Mouse (Mus musculus) heart, adult 2 months (tissue): ENCODE results near the gene Zfp398. TPM values are rescaled to one million over a fixed set of nuclear protein-coding genes. Genes with fewer than 3 reads are reported as not detected.

ENCODE experiments used
- DNase-seq, 2 experiments: peaks; one replicate each; pipeline ENCODE4 v3.0.0; 2021
- H3K27ac ChIP-seq: fragments of 200-600 bp; 2 replicates; pipeline ENCODE4 v1.8.1; 2022
- H3K27me3 ChIP-seq: fragments of 200-500 bp; 2 replicates; pipeline ENCODE4 v1.6.1; 2012; ENCODE audit warnings: mild to moderate bottlenecking, low read length, inconsistent platforms, mixed read lengths; ENCODE audit not compliant: control insufficient read depth, insufficient read depth
- H3K36me3 ChIP-seq: fragments of 200-500 bp; 2 replicates; pipeline ENCODE4 v1.6.1; 2012; ENCODE audit warnings: low read length, inconsistent platforms; ENCODE audit not compliant: control insufficient read depth, insufficient read depth
- H3K4me1 ChIP-seq: fragments of 200-500 bp; 2 replicates; pipeline ENCODE4 v1.6.1; 2011; ENCODE audit warnings: low read length; ENCODE audit not compliant: control insufficient read depth, insufficient read depth
- H3K4me3 ChIP-seq: fragments of 200-600 bp; 2 replicates; pipeline ENCODE4 v1.8.1; 2022
- H3K79me2 ChIP-seq: fragments of 200-500 bp; replicated peaks from 2 replicates; pipeline ENCODE4 v1.6.1; 2012; ENCODE audit warnings: mild to moderate bottlenecking, inconsistent platforms, low read length, moderate library complexity, mixed read lengths; ENCODE audit not compliant: control insufficient read depth, insufficient read depth
- H3K9ac ChIP-seq: fragments of 200-500 bp; 2 replicates; pipeline ENCODE4 v1.6.1; 2012; ENCODE audit warnings: low read depth, mild to moderate bottlenecking, control low read depth, inconsistent platforms, low read length, mixed read lengths
- CTCF ChIP-seq: fragments of 200-600 bp; IDR thresholded peaks from 2 replicates; pipeline ENCODE4 v1.8.1; 2022; ENCODE audit warnings: antibody characterized with exemption, mild to moderate bottlenecking, moderate library complexity
- EP300 ChIP-seq: fragments of 200-500 bp; IDR thresholded peaks from 2 replicates; pipeline ENCODE4 v1.6.1; 2011; ENCODE audit warnings: low read depth, low read length, control low read depth; ENCODE audit not compliant: insufficient read depth
- POLR2A ChIP-seq: fragments of 200-500 bp; IDR thresholded peaks from 2 replicates; pipeline ENCODE4 v1.6.1; 2011; ENCODE audit warnings: mild to moderate bottlenecking, low read depth, low read length, control low read depth; ENCODE audit not compliant: insufficient read depth
- WGBS: fragments of 180-500 bp; shearing (Covaris S2); methylation state at CpG from one replicate; pipeline ENCODE4 v1.1.7; 2018; 5-methylcytosine and 5-hydroxymethylcytosine counted together
- intact Hi-C: fragments of 180-260 bp; cut with DNase I; formaldehyde crosslinking; loops from one replicate; pipeline ENCODE4 v1.15.1; 2025
- polyA plus RNA-seq: library from polyadenylated mRNA; depleted of rRNA; stranded (reverse); fragments of >200 nt; gene quantifications from 2 replicates; pipeline ENCODE4 v1.2.3, GENCODE M21; 2012
- total RNA-seq, 2 experiments: library from RNA; stranded (reverse); gene quantifications; 2 replicates each; pipeline ENCODE4 v1.2.3; 2021

The Zfp398 gene
- total and polyA plus RNA-seq, 3 experiments: 3.3 to 7.4 (median 5.8) TPM

GRCm38 (mm10) chr6:47794106-47794830, 41.2 kb upstream of the Zfp398 start:
- H3K9ac ChIP-seq: no peak overlapping the region
- intact Hi-C loops: no loop called here
- H3K27me3 ChIP-seq: no peaks in the 10 kb centered on the region
- TF ChIP-seq CTCF (peak; percentile 68), POLR2A (no peak), EP300 (no peak)
- no peaks in the 10 kb centered on the region for H3K79me2 ChIP-seq
- H3K4me1 ChIP-seq: no peaks in the 10 kb centered on the region
- no peak overlapping the region for H3K4me3 ChIP-seq
- WGBS: 62% methylated on average over 10 of the region's 10 CpGs
- no peaks in the 10 kb centered on the region for H3K36me3 ChIP-seq
- DNase-seq: no peak
- H3K27ac ChIP-seq: no peak overlapping the region

GRCm38 (mm10) chr6:47799079-47799478, 36.4 kb upstream of the Zfp398 start:
- Histone ChIP-seq H3K4me3 (no peak overlapping the region), H3K27ac (no peak overlapping the region), H3K79me2 (no peaks in the 10 kb centered on the region), H3K9ac (no peak overlapping the region), H3K27me3 (no peaks in the 10 kb centered on the region), H3K36me3 (no peaks in the 10 kb centered on the region), H3K4me1 (no peaks in the 10 kb centered on the region)
- intact Hi-C loops: loop anchor here (1.0 to 5.0 kb wide), 2 partner anchors 30 to 78 kb away; partner anchors contain the start of gene Zfp282
- peak in 1 of 2 experiments; percentile 40 for DNase-seq
- TF ChIP-seq EP300 (0 out of 2 replicates have a peak, but pooled peaks have one; percentile 15), POLR2A (no peak), CTCF (peak; percentile 91)
- 36% methylated on average over 6 of the region's 6 CpGs for WGBS

- DNase-seq: no peak
- 55% methylated on average over 2 of the region's 2 CpGs for WGBS
- Histone ChIP-seq H3K9ac (no peak overlapping the region), H3K36me3 (no peaks in the 10 kb centered on the region), H3K4me1 (no peaks in the 10 kb centered on the region), H3K4me3 (no peak overlapping the region), H3K27me3 (no peaks in the 10 kb centered on the region), H3K27ac (no peak overlapping the region), H3K79me2 (peaks cover 3% of the 10 kb centered on the region; the same call in 1 of the 2 replicates)
- intact Hi-C loops: no loop called here
- TF ChIP-seq EP300 (no peak), CTCF (no peak), POLR2A (no peak)
These were observed 29.9 kb upstream of the Zfp398 start for GRCm38 (mm10) chr6:47805520-47805919.

GRCm38 (mm10) chr6:47807419-47807818, 28.0 kb upstream of the Zfp398 start:
- no peak for DNase-seq

GRCm38 (mm10) chr6:47808545-47808944, 26.9 kb upstream of the Zfp398 start:
- peaks cover 6% of the 10 kb centered on the region for H3K4me1 ChIP-seq
- H3K79me2 ChIP-seq: peaks cover 4% of the 10 kb centered on the region; the same call in 1 of the 2 replicates
- H3K4me3 ChIP-seq: no peak overlapping the region
- H3K27ac ChIP-seq: no peak overlapping the region
- WGBS: 82% methylated on average over 5 of the region's 5 CpGs
- TF ChIP-seq POLR2A: no peak
- no peak for TF ChIP-seq CTCF
- no peak for TF ChIP-seq EP300
- no peak overlapping the region for H3K9ac ChIP-seq
- no peaks in the 10 kb centered on the region for H3K27me3 ChIP-seq
- DNase-seq: no peak
- no peaks in the 10 kb centered on the region; the same call in none of the 2 replicates for H3K36me3 ChIP-seq
- intact Hi-C loops: no loop called here

More at GRCm38 (mm10) chr6:47807419-47807818, 28.0 kb upstream of the Zfp398 start:
- Histone ChIP-seq H3K79me2 (peaks cover 4% of the 10 kb centered on the region; the same call in 1 of the 2 replicates), H3K4me1 (peaks cover 5% of the 10 kb centered on the region), H3K9ac (no peak overlapping the region), H3K4me3 (no peak overlapping the region), H3K36me3 (no peaks in the 10 kb centered on the region; the same call in none of the 2 replicates), H3K27ac (no peak overlapping the region), H3K27me3 (no peaks in the 10 kb centered on the region)
- TF ChIP-seq CTCF (no peak), EP300 (no peak)
- intact Hi-C loops: no loop called here
- 86% methylated on average over 2 of the region's 2 CpGs for whole genome bisulfite sequencing

- Histone ChIP-seq H3K4me1 (peaks cover 6% of the 10 kb centered on the region), H3K27me3 (no peaks in the 10 kb centered on the region), H3K27ac (no peak overlapping the region), H3K4me3 (no peak overlapping the region), H3K9ac (no peak overlapping the region), H3K79me2 (peaks cover 4% of the 10 kb centered on the region; the same call in 1 of the 2 replicates), H3K36me3 (no peaks in the 10 kb centered on the region; the same call in none of the 2 replicates)
- 73% methylated on average over 4 of the region's 4 CpGs for WGBS
- DNase-seq: no peak
- intact Hi-C loops: no loop called here
- TF ChIP-seq EP300: no peak
- TF ChIP-seq CTCF: no peak
- no peak for TF ChIP-seq POLR2A
These were observed 26.4 kb upstream of the Zfp398 start for GRCm38 (mm10) chr6:47809053-47809452.
